Mouse (Mus musculus): ENCODE results near the gene Ddx20.

The Ddx20 gene

DNA sequence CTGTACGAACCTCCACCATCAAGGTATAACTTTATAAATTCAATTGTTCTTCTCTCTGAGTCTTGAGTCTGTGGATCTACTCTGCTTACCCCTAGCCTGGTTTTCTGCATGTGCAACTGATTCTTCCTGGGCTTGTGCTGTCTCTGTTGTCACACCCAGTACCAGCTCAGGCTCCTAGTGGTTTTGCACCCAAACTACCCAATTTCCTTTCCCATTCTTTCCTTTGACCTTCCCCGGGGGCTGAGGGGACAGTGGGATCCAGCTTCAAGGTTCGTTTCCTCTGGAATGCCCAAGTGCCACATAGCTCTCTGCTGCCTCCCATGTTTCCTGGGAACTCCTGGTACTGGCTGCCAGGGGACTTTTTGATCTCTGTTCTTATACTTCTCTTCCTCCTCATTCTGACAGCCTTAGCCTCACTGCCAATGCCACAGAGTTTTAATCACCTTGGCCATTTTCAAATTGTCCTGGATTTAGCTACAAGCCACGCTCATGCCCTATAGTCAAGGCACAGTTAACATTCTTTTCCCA lies 20.3 kb downstream of the Ddx20 start:
- no peak for DNase-seq (ENCODE audit: low read depth, low spot score)

DNA sequence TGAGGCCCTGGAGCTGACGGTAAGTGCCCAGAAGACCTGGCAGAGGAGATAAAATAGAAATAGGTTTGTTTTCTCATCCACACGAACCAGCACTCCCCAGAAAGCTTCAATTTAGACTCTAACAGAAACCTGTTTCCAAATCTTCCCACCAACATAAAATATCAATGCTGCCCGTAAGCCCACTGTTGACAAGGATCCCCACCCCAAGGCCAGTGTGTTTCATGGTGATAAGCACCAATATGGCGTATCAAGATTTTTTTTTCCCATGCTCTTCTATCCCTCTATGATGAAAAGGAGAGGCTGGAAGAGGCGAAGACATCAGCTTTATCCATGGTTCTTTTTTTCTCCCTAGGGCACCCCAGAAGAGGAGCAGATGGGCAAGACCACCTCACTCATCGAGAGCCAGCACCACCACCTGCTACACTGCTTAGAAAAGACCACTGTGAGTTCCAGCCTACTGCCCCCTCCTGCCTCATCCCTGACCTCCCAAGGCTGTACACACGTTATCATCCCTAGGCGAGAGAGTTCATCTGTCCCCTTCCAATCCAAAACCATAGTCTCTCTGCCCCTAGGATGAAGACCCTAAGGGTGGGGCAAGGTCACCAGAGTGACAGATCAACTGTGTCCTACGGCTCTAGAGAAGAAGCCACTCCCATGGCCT lies 22.1 kb downstream of the Ddx20 start:
- DNase-seq (ENCODE audit: low read depth, low spot score), result no peak

DNA sequence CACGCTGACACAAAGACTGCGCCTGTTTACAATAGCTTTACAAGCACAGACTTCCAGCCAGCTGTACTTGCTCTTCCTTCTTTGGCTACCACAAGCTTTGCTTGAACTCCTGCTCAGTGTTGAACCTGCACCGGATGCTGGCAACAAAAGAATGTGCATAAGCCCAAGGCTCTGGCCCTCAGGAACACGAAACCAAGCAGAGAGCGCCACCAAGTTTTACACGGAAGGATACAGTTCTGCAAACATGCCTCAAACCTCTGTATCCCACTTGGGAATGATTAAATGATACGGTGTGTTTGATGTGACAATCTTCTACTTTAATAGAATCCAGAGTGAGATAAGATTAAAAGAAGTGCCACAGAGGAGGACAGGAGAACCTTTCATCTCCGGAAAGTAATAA lies 24.3 kb downstream of the Ddx20 start:
- DNase-seq (ENCODE audit: low read depth, low spot score), result no peak

DNA sequence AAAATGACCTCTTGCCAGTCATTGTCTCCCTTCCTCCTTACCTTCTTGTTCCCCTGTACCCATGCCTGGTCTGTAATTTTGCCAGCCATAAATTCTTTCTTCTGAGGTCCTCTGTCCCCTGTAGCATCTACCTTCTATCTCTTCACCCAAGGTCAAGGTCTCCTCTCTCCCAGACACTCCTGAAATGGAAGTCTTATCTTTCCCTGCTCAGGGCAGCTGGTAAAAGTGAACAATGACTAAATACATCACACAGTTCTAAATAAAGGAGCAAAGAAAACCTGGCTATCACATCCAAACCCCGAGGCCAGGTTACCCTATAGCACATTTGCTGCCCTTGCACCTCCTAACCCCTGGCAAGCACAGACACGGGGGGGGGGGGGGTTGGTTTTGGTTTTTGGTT lies 26.8 kb downstream of the Ddx20 start:
- DNase-seq (ENCODE audit: low read depth, low spot score), result no peak

DNA sequence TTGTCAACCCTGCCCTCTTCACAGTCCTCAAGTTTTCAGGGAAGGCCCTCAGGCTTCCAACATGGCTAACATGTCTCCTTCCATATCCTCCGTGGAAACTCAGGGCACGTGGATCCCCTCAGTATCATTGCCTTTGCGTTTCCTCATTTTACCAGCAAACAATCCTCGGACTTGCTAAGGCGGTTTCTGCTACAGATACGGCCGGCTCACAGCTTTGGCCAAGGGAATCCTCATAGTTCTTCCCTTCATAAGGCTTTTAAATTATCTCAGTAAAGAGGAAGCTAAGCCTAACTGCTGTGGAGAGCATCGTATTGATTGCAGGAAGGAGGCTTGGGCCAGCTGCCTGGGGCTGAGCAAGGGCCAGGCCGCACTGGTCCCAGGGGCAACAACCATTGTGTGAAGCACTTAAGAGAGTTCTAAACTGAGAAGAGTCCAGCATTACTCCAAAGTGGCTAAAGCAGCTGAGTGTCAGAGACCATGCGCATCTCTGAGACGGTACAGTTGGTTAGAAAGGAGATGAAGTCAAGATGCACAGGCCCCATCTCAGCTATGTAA lies 32.3 kb downstream of the Ddx20 start:
- DNase-seq (ENCODE audit: low read depth, low spot score), result no peak

DNA sequence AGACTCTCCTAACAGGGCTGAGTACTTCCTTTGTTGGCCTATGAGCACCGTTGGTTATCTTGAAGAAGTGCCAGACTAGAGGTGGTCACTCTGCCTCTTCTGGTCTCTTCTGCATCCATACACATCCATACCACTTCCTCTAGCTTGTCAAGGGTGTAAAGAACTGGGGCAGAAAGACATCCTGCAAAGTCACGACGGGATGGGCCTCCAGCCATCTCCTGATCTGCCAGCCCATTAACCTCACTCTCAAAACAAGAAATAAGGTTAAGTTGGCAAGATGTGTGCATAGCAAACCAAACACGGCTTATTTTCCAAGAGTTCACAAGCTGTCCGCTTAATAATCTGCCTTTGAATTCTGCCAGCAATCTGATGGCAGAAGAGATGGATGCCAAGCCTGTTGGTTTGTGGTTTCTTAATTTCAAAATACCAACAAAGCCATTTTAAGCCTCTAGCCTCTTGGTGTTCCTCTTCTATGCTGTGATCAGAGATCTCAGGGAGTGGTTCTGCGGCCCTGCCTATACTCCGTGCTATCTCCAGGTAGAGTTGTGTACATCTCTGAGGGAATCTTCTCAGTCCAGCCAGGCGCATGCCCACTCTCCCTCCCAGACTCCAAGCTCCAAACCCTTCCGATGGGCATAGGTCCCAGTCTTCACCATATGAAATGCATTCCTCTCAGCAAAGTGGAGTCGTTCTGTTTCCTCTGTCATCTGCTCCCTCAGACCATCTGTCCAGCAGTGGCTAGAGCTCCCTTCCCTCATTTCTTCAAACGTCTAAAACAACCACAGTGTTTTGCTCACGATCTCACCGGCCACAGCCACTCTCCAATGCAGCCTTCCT lies 33.6 kb downstream of the Ddx20 start:
- DNase-seq (ENCODE audit: low read depth, low spot score), result no peak

DNA sequence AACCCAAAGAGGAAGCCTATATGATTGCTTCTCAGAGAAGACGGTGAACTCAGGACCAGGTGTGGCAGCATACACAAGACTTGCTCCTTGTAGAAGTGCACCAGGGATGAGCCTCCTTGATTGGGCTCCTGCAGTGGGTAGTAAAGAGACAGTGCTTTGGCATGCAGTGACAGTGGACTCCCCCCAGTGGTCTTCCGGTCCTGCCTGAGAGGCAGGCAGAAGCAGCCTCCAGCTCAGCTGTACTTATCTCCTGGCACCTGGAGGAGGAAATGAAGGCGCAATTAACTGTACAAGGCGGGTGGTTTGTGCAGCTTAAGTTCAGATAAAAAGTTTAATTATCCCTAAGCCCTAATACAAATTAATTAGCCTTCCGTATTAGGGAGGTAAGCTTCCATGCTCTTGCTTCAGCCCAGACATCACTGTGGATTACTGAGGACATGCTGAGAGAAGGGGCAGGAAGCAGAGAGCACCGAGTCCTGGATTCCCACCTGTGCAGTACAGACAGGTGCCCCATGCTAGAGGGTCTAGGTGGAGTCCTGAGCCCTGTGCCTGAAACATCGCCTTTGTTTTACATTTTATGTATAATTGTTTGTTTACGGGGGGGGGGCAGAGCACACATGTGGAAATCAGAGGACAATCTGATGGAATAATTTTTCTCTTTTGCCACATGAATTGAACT lies 38.3 kb downstream of the Ddx20 start:
- no peak for DNase-seq (ENCODE audit: low read depth, low spot score)

DNA sequence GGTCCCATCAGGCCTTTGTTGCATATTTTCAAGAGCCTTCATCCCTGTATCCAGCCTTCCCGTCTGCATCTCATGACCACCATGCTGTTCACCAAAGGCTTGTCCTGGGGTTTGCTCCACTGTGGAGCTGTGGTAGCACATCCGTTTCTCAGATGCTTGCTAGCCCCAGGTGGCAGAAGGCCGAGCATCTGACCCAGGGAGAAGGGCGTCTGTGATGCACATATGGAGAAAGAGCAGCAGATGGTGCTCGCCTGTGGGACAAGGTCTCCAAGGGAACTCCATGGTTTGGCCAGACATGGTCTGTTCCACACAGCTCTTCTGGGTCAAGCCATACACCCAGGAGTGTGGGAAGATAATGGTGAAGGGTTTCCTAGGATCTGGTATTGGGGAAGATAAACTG lies 43.8 kb downstream of the Ddx20 start:
- no peak for DNase-seq (ENCODE audit: low read depth, low spot score)

DNA sequence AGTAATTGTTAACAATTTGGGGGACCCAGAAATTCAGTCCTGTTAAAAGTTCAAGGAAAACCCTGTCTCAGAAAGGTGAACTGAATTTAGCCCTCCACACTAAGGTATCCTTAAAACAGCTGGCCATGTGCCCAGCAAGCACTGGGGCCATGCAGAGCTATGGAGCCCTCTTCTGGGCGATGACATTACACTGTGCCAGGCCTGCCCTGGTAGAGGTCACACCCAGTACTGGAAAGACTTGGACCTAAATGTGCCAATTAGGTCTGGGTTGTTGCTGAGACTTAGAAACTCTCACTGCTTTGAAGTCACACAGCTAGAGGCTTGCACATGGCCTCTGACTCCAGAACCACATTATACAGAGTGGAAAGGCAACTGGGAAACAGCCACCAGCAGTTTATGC lies 45.2 kb downstream of the Ddx20 start:
- peak; percentile 13 for DNase-seq (ENCODE audit: low read depth, low spot score)

DNA sequence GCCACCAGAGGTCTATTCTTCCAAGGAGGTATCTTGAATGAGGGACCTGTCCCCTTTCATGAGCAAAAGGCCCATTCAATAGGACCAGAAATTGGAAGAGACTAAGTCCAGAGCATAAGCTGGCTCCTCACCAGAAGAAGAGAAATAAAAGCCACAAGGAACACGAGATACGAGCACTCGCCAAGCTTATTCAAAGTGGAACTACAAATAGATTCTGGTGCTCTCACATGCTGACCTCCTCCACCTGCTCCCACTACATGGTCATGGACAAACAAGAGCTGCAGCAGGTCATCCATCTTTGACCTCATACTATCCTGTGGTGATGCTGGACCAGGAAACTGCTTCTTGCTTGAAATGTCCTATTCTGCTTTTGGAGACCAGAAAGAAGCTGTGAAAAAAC lies 54.4 kb downstream of the Ddx20 start:
- no peak for DNase-seq (ENCODE audit: low read depth, low spot score)

DNA sequence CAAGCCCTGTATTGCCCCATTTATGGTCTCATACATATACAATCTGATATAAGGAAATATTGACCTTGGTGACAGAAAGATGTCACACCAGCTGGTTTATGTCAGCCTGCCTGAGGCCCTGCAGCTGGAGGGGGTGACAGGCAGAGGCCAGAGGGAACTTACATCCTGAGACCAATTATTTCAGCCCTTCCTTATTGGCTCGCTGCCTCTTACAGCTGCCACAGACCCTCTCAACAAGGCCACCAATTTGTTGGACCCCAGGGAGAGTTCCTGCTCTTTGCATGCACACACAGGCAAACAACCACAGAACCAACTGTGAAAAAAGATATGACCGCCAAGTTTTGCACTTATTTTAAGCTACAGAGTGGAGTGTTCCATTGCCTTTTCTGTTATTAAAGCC lies 55.1 kb downstream of the Ddx20 start:
- no peak for DNase-seq (ENCODE audit: low read depth, low spot score)

Measured in skeletal muscle tissue, adult 2 months (tissue).